Mouse (Mus musculus) limb, embryonic 13.5 days (tissue): ENCODE data around the gene Usp22. TPM values are rescaled to one million over a fixed set of nuclear protein-coding genes. Genes with fewer than 3 reads are reported as not detected.
A peak's percentile ranks its signal among the peaks of the same experiment; 100 is the strongest.

Experiments
- ATAC-seq: fragments of 200-750 bp; cut with Nextera tagmentation; 2 replicates; pipeline ENCODE4 v1.8.0; 2017; ENCODE audit warnings: low read depth, moderate number of reproducible peaks, moderate TSS enrichment; ENCODE audit not compliant: low FRiP score
- H3K27ac ChIP-seq: fragments of 300-500 bp; sonication (generic); 2 replicates; pipeline ENCODE4 v1.5.1; 2015; ENCODE audit warnings: inconsistent platforms, mild to moderate bottlenecking, moderate library complexity
- H3K27me3 ChIP-seq: fragments of 300-500 bp; sonication (generic); 2 replicates; pipeline ENCODE4 v1.6.1; 2015; ENCODE audit warnings: mild to moderate bottlenecking, inconsistent platforms
- H3K36me3 ChIP-seq: fragments of 300-500 bp; sonication (generic); 2 replicates; pipeline ENCODE4 v1.6.1; 2015; ENCODE audit warnings: inconsistent platforms, mild to moderate bottlenecking, moderate library complexity
- H3K4me1 ChIP-seq: fragments of 300-500 bp; sonication (generic); 2 replicates; pipeline ENCODE4 v1.6.1; 2015; ENCODE audit warnings: inconsistent platforms
- H3K4me2 ChIP-seq: fragments of 300-500 bp; sonication (generic); replicated peaks from 2 replicates; pipeline ENCODE4 v1.6.1; 2015; ENCODE audit warnings: inconsistent platforms, mild to moderate bottlenecking, moderate library complexity
- H3K4me3 ChIP-seq: fragments of 300-500 bp; sonication (generic); 2 replicates; pipeline ENCODE4 v1.5.1; 2015; ENCODE audit warnings: moderate library complexity, mild to moderate bottlenecking, inconsistent platforms
- H3K9ac ChIP-seq: fragments of 300-500 bp; sonication (generic); 2 replicates; pipeline ENCODE4 v1.6.1; 2015; ENCODE audit warnings: mild to moderate bottlenecking, inconsistent platforms
- H3K9me3 ChIP-seq: fragments of 300-500 bp; sonication (generic); 2 replicates; pipeline ENCODE4 v1.6.1; 2016; ENCODE audit warnings: inconsistent platforms
- WGBS: fragments of 180-500 bp; shearing (Covaris S2); methylation state at CpG from one replicate; pipeline ENCODE4 v1.1.7; 2015; 5-methylcytosine and 5-hydroxymethylcytosine counted together
- polyA plus RNA-seq: library from polyadenylated mRNA; unstranded; fragments of >200 nt; fragmentation: Nextera tagmentation; extraction: Ambion mirVana; gene quantifications from 2 replicates; pipeline ENCODE4 v1.2.1, GENCODE M21; 2015

The Usp22 gene
- polyA plus RNA-seq, 1 experiment from 2014 or later, result 184 TPM

DNA sequence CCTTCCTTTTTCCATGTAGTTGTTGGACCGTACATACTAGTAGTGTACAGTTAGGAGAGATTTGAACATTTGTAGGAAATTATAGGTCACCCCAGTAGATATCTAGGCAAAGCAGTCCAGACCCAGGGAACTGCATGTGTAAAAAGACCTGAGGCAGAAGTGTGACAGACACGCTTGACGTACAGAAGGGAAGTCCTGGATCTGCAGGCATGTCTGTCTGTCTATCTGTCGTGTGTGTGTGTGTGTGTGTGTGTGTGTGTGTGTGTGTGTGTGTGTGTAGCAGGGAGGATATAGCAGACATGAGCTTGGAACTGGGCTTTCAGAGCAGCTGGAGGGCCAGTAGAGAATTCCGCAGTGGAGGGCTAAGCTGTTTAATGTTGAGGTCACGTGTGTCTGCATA lies 65.1 kb downstream of the Usp22 start:
- no peak for ATAC-seq
- Histone ChIP-seq H3K4me3 (no peak overlapping the region), H3K27ac (no peak overlapping the region), H3K36me3 (no peaks in the 10 kb centered on the region), H3K27me3 (no peaks in the 10 kb centered on the region), H3K9me3 (no peaks in the 10 kb centered on the region), H3K4me1 (no peaks in the 10 kb centered on the region), H3K9ac (no peak overlapping the region), H3K4me2 (no peak overlapping the region)
- WGBS, result 84% methylated on average over 6 of the region's 6 CpGs

DNA sequence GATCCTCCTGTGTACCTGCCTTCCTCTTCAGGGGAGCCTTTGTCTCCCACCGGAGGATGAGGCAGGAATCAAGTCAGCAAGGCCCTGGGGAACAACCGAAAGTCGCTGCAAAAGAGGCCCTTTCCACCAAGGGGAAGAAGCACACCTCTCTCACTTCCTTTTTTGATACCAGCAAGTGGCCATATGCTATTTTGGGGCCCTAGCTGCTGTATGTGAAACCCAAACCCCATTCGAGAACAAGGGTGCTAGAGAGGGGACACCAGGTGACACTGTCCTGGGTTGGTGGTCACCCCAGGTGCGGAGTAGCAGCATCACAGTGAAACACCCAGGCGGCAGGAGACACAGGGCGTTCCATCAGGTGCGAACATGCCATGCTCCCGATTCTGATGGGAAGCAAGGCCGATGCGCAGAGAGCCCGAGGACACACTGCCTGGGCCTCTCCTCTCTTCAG lies 65.9 kb downstream of the Usp22 start:
- no peak for ATAC-seq
- H3K36me3 ChIP-seq, result no peaks in the 10 kb centered on the region
- WGBS, result 91% methylated on average over 12 of the region's 12 CpGs

DNA sequence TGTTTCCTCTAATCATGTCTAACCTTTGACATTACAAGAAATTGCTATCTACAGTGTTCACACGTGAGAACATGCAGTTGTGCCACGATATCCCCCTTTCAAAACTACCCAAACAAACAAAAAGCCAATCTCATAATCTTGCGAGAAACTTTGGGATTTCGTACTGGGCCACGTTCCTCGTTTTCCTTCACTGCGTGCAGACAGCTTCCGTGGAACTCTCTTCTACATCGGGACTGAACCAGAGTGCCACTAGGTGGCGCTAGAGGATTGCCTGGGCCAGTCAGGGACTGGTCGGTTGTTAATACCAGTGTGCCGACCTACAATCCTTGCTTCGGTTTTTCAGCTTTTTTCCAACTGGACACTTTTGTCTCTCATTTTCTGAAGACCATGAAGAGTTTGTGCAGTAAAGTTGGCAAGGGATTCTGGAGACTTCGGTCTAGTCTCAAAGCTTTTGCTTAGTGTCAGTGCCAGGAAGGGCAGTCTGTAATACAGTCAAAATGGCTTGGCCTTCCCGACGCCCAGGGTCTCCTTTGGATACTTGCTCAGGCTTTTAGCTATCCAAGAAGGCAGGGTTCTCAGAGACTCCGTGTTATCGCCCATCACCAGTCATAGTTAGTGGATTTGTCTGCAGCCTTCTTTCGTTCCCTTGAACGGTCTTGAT lies 70.5 kb downstream of the Usp22 start:
- Histone ChIP-seq H3K36me3 (no peaks in the 10 kb centered on the region), H3K4me3 (no peak overlapping the region), H3K27ac (no peak overlapping the region), H3K4me1 (no peaks in the 10 kb centered on the region), H3K4me2 (peak overlapping the region; percentile 41), H3K9me3 (no peaks in the 10 kb centered on the region), H3K27me3 (no peaks in the 10 kb centered on the region), H3K9ac (0 out of 2 replicates have a peak overlapping the region, but pooled peaks have one; percentile 39)
- peak; percentile 92 for ATAC-seq
- 20% methylated on average over 20 of the region's 20 CpGs for WGBS

More for the DNA sequence above, 65.9 kb downstream of the Usp22 start:
- Histone ChIP-seq H3K9me3 (no peaks in the 10 kb centered on the region), H3K9ac (no peak overlapping the region), H3K27ac (no peak overlapping the region), H3K4me1 (no peaks in the 10 kb centered on the region), H3K27me3 (no peaks in the 10 kb centered on the region), H3K4me2 (no peak overlapping the region), H3K4me3 (no peak overlapping the region)

DNA sequence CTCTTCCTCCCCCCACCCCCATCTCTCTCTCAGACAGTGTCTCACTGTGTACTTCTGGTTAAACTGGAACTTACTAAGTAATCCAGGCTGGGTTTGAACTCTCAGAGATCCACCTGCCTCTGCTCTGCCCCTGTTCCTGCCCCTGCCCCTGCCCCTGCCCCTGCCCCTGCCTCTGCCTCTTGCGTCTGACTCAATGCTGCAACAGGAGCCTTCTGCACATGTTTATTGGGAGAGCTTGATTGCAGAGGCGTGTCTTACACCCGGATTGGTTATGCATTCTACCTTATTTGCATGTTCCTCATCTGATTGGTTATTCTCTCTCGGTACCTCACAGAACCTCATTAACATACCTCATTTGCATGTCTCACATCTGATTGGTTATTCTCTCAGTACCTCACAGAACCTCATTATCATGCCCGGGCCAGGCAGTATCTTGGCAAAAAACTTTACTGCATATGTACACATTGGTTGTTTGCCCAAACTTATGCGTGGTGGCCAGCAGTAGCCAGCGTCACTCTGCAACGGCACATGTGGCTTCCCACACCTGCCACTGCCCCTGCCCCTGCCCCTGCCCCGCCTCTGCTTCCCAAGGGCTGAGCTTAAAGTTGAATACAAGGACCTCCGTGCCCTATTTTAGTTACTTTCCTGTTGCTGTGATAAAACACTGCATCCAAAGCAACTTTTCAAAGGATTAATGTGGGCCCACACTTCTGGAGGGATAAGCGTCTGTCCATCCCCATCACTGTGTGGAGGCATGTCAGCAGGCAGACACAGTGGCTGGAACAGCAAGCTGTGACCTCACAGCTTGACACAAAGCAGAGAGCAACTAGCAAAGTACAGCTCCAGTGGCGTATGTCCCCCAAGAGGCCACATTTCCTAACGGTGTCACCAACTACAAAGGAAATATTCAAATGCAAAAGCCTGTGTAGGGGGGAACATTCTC lies 72.2 kb downstream of the Usp22 start:
- H3K4me2 ChIP-seq, result no peak overlapping the region
- no peak for ATAC-seq
- 74% methylated on average over 13 of the region's 13 CpGs for WGBS

More for the DNA sequence above, 72.2 kb downstream of the Usp22 start:
- no peaks in the 10 kb centered on the region for H3K9me3 ChIP-seq
- no peaks in the 10 kb centered on the region for H3K27me3 ChIP-seq
- H3K36me3 ChIP-seq, result no peaks in the 10 kb centered on the region
- H3K9ac ChIP-seq, result no peak overlapping the region
- no peaks in the 10 kb centered on the region for H3K4me1 ChIP-seq
- H3K4me3 ChIP-seq, result no peak overlapping the region
- no peak overlapping the region for H3K27ac ChIP-seq

Other genes starting within 250 kb of the Usp22 start
- 87.6 and 93.3 TPM in 2 replicates for gene Map2k3, start 243.0 kb downstream of the Usp22 start, polyA plus RNA-seq
- gene Kcnj12, start 152.5 kb downstream of the Usp22 start, polyA plus RNA-seq, result 0.14 and 0.15 TPM in 2 replicates
- gene Tnfrsf13b, start 48.3 kb downstream of the Usp22 start, polyA plus RNA-seq, result 1.2 and 1.7 TPM in 2 replicates
- gene Aldh3a1, start 32.5 kb upstream of the Usp22 start, polyA plus RNA-seq, result 0.36 and 0.43 TPM in 2 replicates
- 23.7 and 26.7 TPM in 2 replicates for gene Aldh3a2, start 92.4 kb upstream of the Usp22 start, polyA plus RNA-seq
- 0.06 TPM in 1 of 2 replicates, not detected in the other for gene Slc47a2, start 167.8 kb upstream of the Usp22 start, polyA plus RNA-seq
- 0.36 and 0.50 TPM in 2 replicates for gene Slc47a1, start 203.3 kb upstream of the Usp22 start, polyA plus RNA-seq